Mouse (Mus musculus) heart, postnatal 4 days (tissue): Measurements from ENCODE around the gene Mb21d2. TPM values are rescaled to one million over a fixed set of nuclear protein-coding genes. Genes with fewer than 3 reads are reported as not detected.

Experiments
- total RNA-seq, 2 experiments: library from RNA; stranded (reverse); gene quantifications; 2 replicates each; pipeline ENCODE4 v1.2.3; 2021

The Mb21d2 gene
- total RNA-seq, 2 experiments from 2014 or later, result 10.2 to 10.7 TPM

Other genes starting within 250 kb of the Mb21d2 start
- 10 to 100 TPM; 32.5 to 42.0 TPM for gene Fgf12, start 176.6 kb downstream of the Mb21d2 start, total RNA-seq